Mouse (Mus musculus): Measurements from ENCODE around the gene Barx2.

- TF ChIP-seq POLR2A (IDR thresholded peaks at IDR 0.05; ENCODE audit: low read depth, low read length) (no peak), CTCF (IDR thresholded peaks at IDR 0.05; ENCODE audit: extremely low read depth, insufficient read depth, insufficient read length, insufficient replicate concordance) (no peak)
These were observed 49.4 kb downstream of the Barx2 start for GRCm38 (mm10) chr9:31863830-31864229.

Measured in spleen, adult 2 months (tissue).